Mouse (Mus musculus) heart, adult 2 months (tissue): Measurements from ENCODE around the gene Nme3. TPM values are rescaled to one million over a fixed set of nuclear protein-coding genes. Genes with fewer than 3 reads are reported as not detected.
A peak's percentile ranks its signal among the peaks of the same experiment; 100 is the strongest.
"Not testable (repeated sequence)": the region's sequence is repeated elsewhere in the genome, so short reads cannot be mapped to it uniquely, and the experiment has no call there.

ENCODE experiments used
- DNase-seq, 2 experiments: peaks; one replicate each; pipeline ENCODE4 v3.0.0; 2021
- H3K27ac ChIP-seq: fragments of 200-600 bp; 2 replicates; pipeline ENCODE4 v1.8.1; 2022
- H3K27me3 ChIP-seq: fragments of 200-500 bp; 2 replicates; pipeline ENCODE4 v1.6.1; 2012; ENCODE audit warnings: mild to moderate bottlenecking, low read length, inconsistent platforms, mixed read lengths; ENCODE audit not compliant: control insufficient read depth, insufficient read depth
- H3K36me3 ChIP-seq: fragments of 200-500 bp; 2 replicates; pipeline ENCODE4 v1.6.1; 2012; ENCODE audit warnings: low read length, inconsistent platforms; ENCODE audit not compliant: control insufficient read depth, insufficient read depth
- H3K4me1 ChIP-seq: fragments of 200-500 bp; 2 replicates; pipeline ENCODE4 v1.6.1; 2011; ENCODE audit warnings: low read length; ENCODE audit not compliant: control insufficient read depth, insufficient read depth
- H3K4me3 ChIP-seq: fragments of 200-600 bp; 2 replicates; pipeline ENCODE4 v1.8.1; 2022
- H3K79me2 ChIP-seq: fragments of 200-500 bp; replicated peaks from 2 replicates; pipeline ENCODE4 v1.6.1; 2012; ENCODE audit warnings: mild to moderate bottlenecking, inconsistent platforms, low read length, moderate library complexity, mixed read lengths; ENCODE audit not compliant: control insufficient read depth, insufficient read depth
- H3K9ac ChIP-seq: fragments of 200-500 bp; 2 replicates; pipeline ENCODE4 v1.6.1; 2012; ENCODE audit warnings: low read depth, mild to moderate bottlenecking, control low read depth, inconsistent platforms, low read length, mixed read lengths
- CTCF ChIP-seq: fragments of 200-600 bp; IDR thresholded peaks from 2 replicates; pipeline ENCODE4 v1.8.1; 2022; ENCODE audit warnings: antibody characterized with exemption, mild to moderate bottlenecking, moderate library complexity
- EP300 ChIP-seq: fragments of 200-500 bp; IDR thresholded peaks from 2 replicates; pipeline ENCODE4 v1.6.1; 2011; ENCODE audit warnings: low read depth, low read length, control low read depth; ENCODE audit not compliant: insufficient read depth
- POLR2A ChIP-seq: fragments of 200-500 bp; IDR thresholded peaks from 2 replicates; pipeline ENCODE4 v1.6.1; 2011; ENCODE audit warnings: mild to moderate bottlenecking, low read depth, low read length, control low read depth; ENCODE audit not compliant: insufficient read depth
- whole genome bisulfite sequencing: fragments of 180-500 bp; shearing (Covaris S2); methylation state at CpG from one replicate; pipeline ENCODE4 v1.1.7; 2018; 5-methylcytosine and 5-hydroxymethylcytosine counted together
- intact Hi-C: fragments of 180-260 bp; cut with DNase I; formaldehyde crosslinking; loops from one replicate; pipeline ENCODE4 v1.15.1; 2025
- polyA plus RNA-seq: library from polyadenylated mRNA; depleted of rRNA; stranded (reverse); fragments of >200 nt; gene quantifications from 2 replicates; pipeline ENCODE4 v1.2.3, GENCODE M21; 2012; rRNA removed
- total RNA-seq, 2 experiments: library from RNA; stranded (reverse); gene quantifications; 2 replicates each; pipeline ENCODE4 v1.2.3; 2021

The Nme3 gene
- total and polyA plus RNA-seq, 3 experiments, result 30.7 to 46.4 (median 37.7) TPM

GRCm38 (mm10) chr17:24936259-24937237 lies 40.2 kb downstream of the Nme3 start, which contains the start of gene Mapk8ip3:
Gene Mapk8ip3 (minus strand): TSS chr17:24936977.
- DNase-seq, result peak; percentile 97 to 98
- Histone ChIP-seq H3K4me1 (peaks cover 5% of the 10 kb centered on the region), H3K9ac (peak within 1 kb of the TSS; percentile 86), H3K4me3 (peak within 1 kb of the TSS; percentile 83), H3K27me3 (no peaks in the 10 kb centered on the region), H3K27ac (peak within 1 kb of the TSS; percentile 90), H3K79me2 (peaks cover 3% of the 10 kb centered on the region), H3K36me3 (peaks cover 4% of the 10 kb centered on the region; the same call in 1 of the 2 replicates)
- WGBS, result under 1% methylated on average over 78 of the region's 78 CpGs
- intact Hi-C loops, result loop anchor here (2.0 to 5.0 kb wide), 2 partner anchors 24 to 336 kb away; partner anchors contain the start of genes Jpt2 and Ube2i
- TF ChIP-seq CTCF (peak; percentile 40), POLR2A (peak; percentile 96), EP300 (peak; percentile 49; the same call in 1 of the 2 replicates)

GRCm38 (mm10) chr17:24937266-24937665 lies 41.0 kb downstream of the Nme3 start:
- 43% methylated on average over 6 of the region's 6 CpGs for WGBS
- Histone ChIP-seq H3K9ac (peak overlapping the region; percentile 7), H3K4me1 (peaks cover 5% of the 10 kb centered on the region), H3K79me2 (peaks cover 3% of the 10 kb centered on the region), H3K27ac (peak overlapping the region; percentile 90), H3K27me3 (no peaks in the 10 kb centered on the region), H3K4me3 (peak overlapping the region; percentile 83), H3K36me3 (peaks cover 4% of the 10 kb centered on the region; the same call in 1 of the 2 replicates)
- TF ChIP-seq EP300 (no peak), POLR2A (no peak), CTCF (peak; percentile 22; the same call in 1 of the 2 replicates)
- no peak for DNase-seq
- intact Hi-C loops, result loop anchor here (2.0 to 5.0 kb wide), 2 partner anchors 24 to 335 kb away; partner anchors contain the start of genes Jpt2 and Ube2i

- not testable (repeated sequence) for H3K4me1 ChIP-seq, H3K27ac ChIP-seq, H3K36me3 ChIP-seq, H3K27me3 ChIP-seq, H3K79me2 ChIP-seq, H3K4me3 ChIP-seq, H3K9ac ChIP-seq
- TF ChIP-seq CTCF, result peak; percentile 85
- 0% methylated on average over 2 of the region's 2 CpGs for WGBS
- intact Hi-C loops, result loop anchor here (5.0 to 10.0 kb wide), 2 partner anchors 340 to 422 kb away; partner anchors contain the start of genes Tpsb2 and Tpsg1
- peak; percentile 31 to 60 for DNase-seq
Measured at GRCm38 (mm10) chr17:24942453-24942852, 46.2 kb downstream of the Nme3 start.

GRCm38 (mm10) chr17:24943036-24943435 lies 46.7 kb downstream of the Nme3 start:
- DNase-seq, result no peak
- Histone ChIP-seq H3K4me1 (no peaks in the 10 kb centered on the region), H3K79me2 (no peaks in the 10 kb centered on the region), H3K27me3 (no peaks in the 10 kb centered on the region), H3K36me3 (no peaks in the 10 kb centered on the region), H3K4me3 (no peak overlapping the region), H3K27ac (no peak overlapping the region), H3K9ac (no peak overlapping the region)
- no peak for TF ChIP-seq CTCF
- no peak for TF ChIP-seq POLR2A
- TF ChIP-seq EP300, result no peak
- intact Hi-C loops, result loop anchor here (5.0 to 10.0 kb wide), 2 partner anchors 339 to 422 kb away; partner anchors contain the start of genes Tpsb2 and Tpsg1
- 86% methylated on average over 7 of the region's 7 CpGs for WGBS

- not testable (repeated sequence) for H3K9ac ChIP-seq, H3K4me1 ChIP-seq, H3K27ac ChIP-seq, H3K4me3 ChIP-seq, DNase-seq, H3K79me2 ChIP-seq, H3K36me3 ChIP-seq, H3K27me3 ChIP-seq
- 60% methylated on average over 1 of the region's 1 CpGs for WGBS
- intact Hi-C loops, result loop anchor here (5.0 to 10.0 kb wide), 2 partner anchors 339 to 421 kb away; partner anchors contain the start of genes Tpsb2 and Tpsg1
Measured at GRCm38 (mm10) chr17:24943589-24943988, 47.3 kb downstream of the Nme3 start.

Other genes with a start within 250 kb of the Nme3 start
- gene Slc9a3r2, start 246.2 kb upstream of the Nme3 start, total RNA-seq, result 100 to 1,000 TPM in 1 of 2 experiments, 10 to 100 TPM in 1; 100.0 to 110 TPM
- gene Slc9a3r2, start 246.2 kb upstream of the Nme3 start, polyA plus RNA-seq, result 125 and 147 TPM in 2 replicates
- gene Npw, start 238.0 kb upstream of the Nme3 start, total RNA-seq, result not detected
- gene Npw, start 238.0 kb upstream of the Nme3 start, polyA plus RNA-seq, result not detected in 2 replicates
- 10 to 100 TPM; 17.4 to 17.5 TPM for gene Zfp598, start 226.8 kb upstream of the Nme3 start, total RNA-seq
- 28.1 and 29.9 TPM in 2 replicates for gene Zfp598, start 226.8 kb upstream of the Nme3 start, polyA plus RNA-seq
- gene Syngr3, start 206.5 kb upstream of the Nme3 start, total RNA-seq, result under 1 TPM; 0.16 to 0.30 TPM
- 0.43 and 1.00 TPM in 2 replicates for gene Syngr3, start 206.5 kb upstream of the Nme3 start, polyA plus RNA-seq
- 10 to 100 TPM; 20.3 to 21.5 TPM for gene Gfer, start 200.3 kb upstream of the Nme3 start, total RNA-seq
- 14.0 and 14.6 TPM in 2 replicates for gene Gfer, start 200.3 kb upstream of the Nme3 start, polyA plus RNA-seq
- gene Noxo1, start 200.3 kb upstream of the Nme3 start, total RNA-seq, result 1 to 10 TPM in 1 of 2 experiments, under 1 TPM in 1; 0.65 to 1.0 TPM
- gene Noxo1, start 200.3 kb upstream of the Nme3 start, polyA plus RNA-seq, result 2.4 and 4.5 TPM in 2 replicates
- gene Tbl3, start 188.8 kb upstream of the Nme3 start, total RNA-seq, result 10 to 100 TPM; 17.4 to 19.4 TPM
- 34.2 and 39.2 TPM in 2 replicates for gene Tbl3, start 188.8 kb upstream of the Nme3 start, polyA plus RNA-seq
- gene Rnf151, start 178.4 kb upstream of the Nme3 start, total RNA-seq, result not detected
- gene Rnf151, start 178.4 kb upstream of the Nme3 start, polyA plus RNA-seq, result 0.15 and 0.68 TPM in 2 replicates
- 100 to 1,000 TPM; 675 to 722 TPM for gene Rps2, start 178.4 kb upstream of the Nme3 start, total RNA-seq
- gene Rps2, start 178.4 kb upstream of the Nme3 start, polyA plus RNA-seq, result 2,277 and 2,346 TPM in 2 replicates
- gene Ndufb10, start 172.0 kb upstream of the Nme3 start, total RNA-seq, result 100 to 1,000 TPM; 916 to 992 TPM
- gene Ndufb10, start 172.0 kb upstream of the Nme3 start, polyA plus RNA-seq, result 1,269 and 1,412 TPM in 2 replicates
- 100 to 1,000 TPM; 386 to 472 TPM for gene Rpl3l, start 168.7 kb upstream of the Nme3 start, total RNA-seq
- gene Rpl3l, start 168.7 kb upstream of the Nme3 start, polyA plus RNA-seq, result 213 and 215 TPM in 2 replicates
- 100 to 1,000 TPM; 154 to 178 TPM for gene Msrb1, start 159.9 kb upstream of the Nme3 start, total RNA-seq
- gene Msrb1, start 159.9 kb upstream of the Nme3 start, polyA plus RNA-seq, result 155 and 164 TPM in 2 replicates
- not detected for gene Hs3st6, start 143.5 kb upstream of the Nme3 start, total RNA-seq
- gene Hs3st6, start 143.5 kb upstream of the Nme3 start, polyA plus RNA-seq, result 0.10 TPM in 1 of 2 replicates, not detected in the other
- gene Meiob, start 92.2 kb upstream of the Nme3 start, total RNA-seq, result under 1 TPM; 0.14 to 0.18 TPM
- not detected in 2 replicates for gene Meiob, start 92.2 kb upstream of the Nme3 start, polyA plus RNA-seq
- 10 to 100 TPM; 85.8 to 89.5 TPM for gene Hagh, start 56.4 kb upstream of the Nme3 start, total RNA-seq
- 126 and 133 TPM in 2 replicates for gene Hagh, start 56.4 kb upstream of the Nme3 start, polyA plus RNA-seq
- gene Fahd1, start 46.1 kb upstream of the Nme3 start, total RNA-seq, result 10 to 100 TPM; 80.3 to 81.5 TPM
- gene Fahd1, start 46.1 kb upstream of the Nme3 start, polyA plus RNA-seq, result 42.7 and 50.8 TPM in 2 replicates
- 10 to 100 TPM; 11.7 to 12.7 TPM for gene Igfals, start 30.5 kb upstream of the Nme3 start, total RNA-seq
- 6.4 and 9.2 TPM in 2 replicates for gene Igfals, start 30.5 kb upstream of the Nme3 start, polyA plus RNA-seq
- gene Nubp2, start 10.2 kb upstream of the Nme3 start, total RNA-seq, result 10 to 100 TPM; 18.2 to 22.7 TPM
- gene Nubp2, start 10.2 kb upstream of the Nme3 start, polyA plus RNA-seq, result 17.8 and 17.9 TPM in 2 replicates
- 10 to 100 TPM; 30.4 to 33.8 TPM for gene Spsb3, start 9.9 kb upstream of the Nme3 start, total RNA-seq
- gene Spsb3, start 9.9 kb upstream of the Nme3 start, polyA plus RNA-seq, result 47.0 and 66.2 TPM in 2 replicates
- gene Eme2, start 1.4 kb upstream of the Nme3 start, total RNA-seq, result 10 to 100 TPM; 16.9 to 18.3 TPM
- 19.3 and 20.3 TPM in 2 replicates for gene Eme2, start 1.4 kb upstream of the Nme3 start, polyA plus RNA-seq
- gene Mrps34, start 1.4 kb upstream of the Nme3 start, total RNA-seq, result 100 to 1,000 TPM in 1 of 2 experiments, 10 to 100 TPM in 1; 95.6 to 102 TPM
- gene Mrps34, start 1.4 kb upstream of the Nme3 start, polyA plus RNA-seq, result 102 and 133 TPM in 2 replicates
- gene Mapk8ip3, start 40.5 kb downstream of the Nme3 start, total RNA-seq, result 10 to 100 TPM; 60.0 to 67.9 TPM
- gene Mapk8ip3, start 40.5 kb downstream of the Nme3 start, polyA plus RNA-seq, result 74.4 and 105 TPM in 2 replicates
- gene Jpt2, start 64.2 kb downstream of the Nme3 start, total RNA-seq, result 1 to 10 TPM; 9.2 TPM
- 4.3 and 5.7 TPM in 2 replicates for gene Jpt2, start 64.2 kb downstream of the Nme3 start, polyA plus RNA-seq
- 1 to 10 TPM; 9.4 to 9.8 TPM for gene Cramp1l, start 119.3 kb downstream of the Nme3 start, total RNA-seq
- 9.6 and 13.7 TPM in 2 replicates for gene Cramp1l, start 119.3 kb downstream of the Nme3 start, polyA plus RNA-seq
- gene Ift140, start 119.6 kb downstream of the Nme3 start, total RNA-seq, result 1 to 10 TPM; 3.1 to 5.0 TPM
- gene Ift140, start 119.6 kb downstream of the Nme3 start, polyA plus RNA-seq, result 4.6 and 5.2 TPM in 2 replicates
- gene Tmem204, start 187.1 kb downstream of the Nme3 start, total RNA-seq, result 10 to 100 TPM; 40.0 to 45.1 TPM
- gene Tmem204, start 187.1 kb downstream of the Nme3 start, polyA plus RNA-seq, result 77.3 and 82.0 TPM in 2 replicates
- 10 to 100 TPM; 12.1 to 13.5 TPM for gene Telo2, start 219.5 kb downstream of the Nme3 start, total RNA-seq
- gene Telo2, start 219.5 kb downstream of the Nme3 start, polyA plus RNA-seq, result 12.7 and 15.5 TPM in 2 replicates
- 1 to 10 TPM; 5.4 to 5.8 TPM for gene Ptx4, start 224.3 kb downstream of the Nme3 start, total RNA-seq
- 0.16 and 0.26 TPM in 2 replicates for gene Ptx4, start 224.3 kb downstream of the Nme3 start, polyA plus RNA-seq
- gene Clcn7, start 236.9 kb downstream of the Nme3 start, total RNA-seq, result 10 to 100 TPM; 25.4 to 28.5 TPM
- 24.6 and 31.3 TPM in 2 replicates for gene Clcn7, start 236.9 kb downstream of the Nme3 start, polyA plus RNA-seq